Mouse (Mus musculus): ENCODE measurements around the gene Ccdc59.
A peak's percentile ranks its signal among the peaks of the same experiment; 100 is the strongest.

The Ccdc59 gene

GRCm38 (mm10) chr10:105840928-105841888 lies at the start of gene Ccdc59, which contains the start of gene Mettl25:
TSS of gene Ccdc59 (plus strand) at chr10:105841067.
TSS of gene Mettl25 (minus strand) at chr10:105841380.
- DNase-seq (ENCODE audit: low read depth) = peak; percentile 97

GRCm38 (mm10) chr10:105793776-105794552 lies 46.9 kb upstream of the Ccdc59 start:
- no peak for DNase-seq (ENCODE audit: low read depth)

DNA sequence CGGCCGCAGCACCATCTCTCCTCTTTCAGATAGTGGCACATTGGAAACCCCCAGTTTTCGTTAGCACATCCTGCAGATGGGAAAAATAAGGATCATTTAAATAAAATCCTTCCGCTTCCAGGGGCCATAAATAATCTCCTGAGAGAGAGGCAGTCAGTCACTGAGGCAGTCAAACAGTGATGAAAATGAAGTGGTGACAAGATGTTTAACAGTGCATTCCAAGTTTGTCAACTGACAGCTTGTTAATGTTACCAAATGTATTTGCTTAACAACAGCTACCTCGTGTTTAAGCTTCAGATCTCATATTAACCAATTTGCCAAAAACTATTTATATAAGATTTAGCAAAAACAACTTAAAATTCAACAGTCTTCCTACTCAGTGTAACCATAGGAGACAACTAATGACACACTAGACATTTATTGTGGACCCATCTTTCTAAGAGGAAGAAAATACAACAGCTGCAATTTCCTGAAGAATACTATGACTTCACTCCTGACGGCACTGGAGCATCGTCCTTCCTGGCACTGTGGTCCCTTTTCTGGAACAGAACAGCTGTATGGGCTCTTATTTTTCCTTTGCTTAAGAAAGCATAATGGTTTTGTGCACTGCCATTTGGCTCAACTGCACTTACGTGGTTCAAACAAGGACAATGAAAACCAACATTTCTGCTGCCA lies 43.5 kb upstream of the Ccdc59 start:
- no peak for DNase-seq (ENCODE audit: low read depth)

DNA sequence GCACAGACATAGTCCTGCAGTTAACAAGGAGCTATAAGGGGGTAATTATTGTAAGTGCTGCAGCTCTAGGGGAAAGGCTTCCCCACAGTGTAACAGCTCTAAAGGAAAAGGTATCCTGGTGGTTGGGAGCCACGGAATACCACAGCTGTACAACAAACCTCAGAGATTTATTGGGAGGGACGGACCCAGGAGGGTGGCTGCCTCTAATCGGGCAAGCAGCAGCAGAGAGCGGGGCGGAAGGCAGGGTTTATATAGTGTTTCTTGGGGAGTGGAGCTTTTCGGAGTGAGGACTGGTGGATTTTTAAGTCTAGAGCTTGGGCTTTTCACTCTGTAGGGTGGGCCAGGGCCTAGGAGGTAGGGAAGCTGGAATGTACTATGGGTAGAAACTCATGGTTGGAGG lies 39.7 kb upstream of the Ccdc59 start:
- no peak for DNase-seq (ENCODE audit: low read depth)

DNA sequence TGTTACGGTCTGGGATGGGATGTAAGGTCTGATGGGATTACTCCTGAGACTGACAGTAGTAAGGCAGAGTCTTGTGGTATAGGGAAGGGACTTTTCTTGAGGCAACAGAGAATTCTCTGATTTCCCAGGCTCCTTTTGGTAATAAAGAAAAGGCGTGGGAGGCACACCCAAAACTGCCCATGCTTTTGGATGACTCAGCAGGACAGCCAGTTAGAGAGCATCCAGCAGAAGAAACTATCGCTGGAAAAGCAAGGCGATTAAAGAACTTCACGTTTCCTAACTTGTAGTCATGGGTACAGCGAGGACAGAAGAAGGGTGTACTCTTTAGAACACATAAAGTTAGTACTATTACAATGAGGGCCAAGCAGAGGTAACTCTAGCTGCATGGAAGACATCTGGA lies 38.7 kb upstream of the Ccdc59 start:
- no peak for DNase-seq (ENCODE audit: low read depth)

GRCm38 (mm10) chr10:105803461-105803860 lies 37.4 kb upstream of the Ccdc59 start:
- DNase-seq (ENCODE audit: low read depth) = no peak

- DNase-seq (ENCODE audit: low read depth) = no peak
Measured at GRCm38 (mm10) chr10:105806259-105807010, 34.4 kb upstream of the Ccdc59 start.

GRCm38 (mm10) chr10:105834627-105835228 lies 6.1 kb upstream of the Ccdc59 start:
- DNase-seq (ENCODE audit: low read depth) = peak; percentile 66

DNA sequence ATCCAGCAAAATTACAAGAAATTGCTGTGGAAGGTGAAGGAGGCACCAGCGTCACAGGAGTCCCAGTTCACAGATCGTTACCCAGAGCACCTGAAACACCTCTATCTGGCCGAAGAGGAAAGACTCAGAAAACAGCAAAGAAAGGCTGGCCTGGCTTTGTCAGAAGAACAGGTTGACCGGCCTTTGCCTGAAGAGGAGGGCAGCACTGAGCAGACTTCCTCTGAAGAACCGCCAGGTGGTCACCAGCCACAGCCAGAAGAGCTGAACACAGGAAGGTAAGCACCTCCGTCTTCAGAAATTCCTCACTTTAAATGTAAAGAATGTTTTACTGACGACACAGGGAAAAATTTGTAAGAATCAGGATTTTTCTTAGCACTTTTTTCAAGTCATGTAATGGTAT lies 1.7 kb downstream of the Ccdc59 start:
- DNase-seq (ENCODE audit: low read depth) = peak; percentile 6

DNA sequence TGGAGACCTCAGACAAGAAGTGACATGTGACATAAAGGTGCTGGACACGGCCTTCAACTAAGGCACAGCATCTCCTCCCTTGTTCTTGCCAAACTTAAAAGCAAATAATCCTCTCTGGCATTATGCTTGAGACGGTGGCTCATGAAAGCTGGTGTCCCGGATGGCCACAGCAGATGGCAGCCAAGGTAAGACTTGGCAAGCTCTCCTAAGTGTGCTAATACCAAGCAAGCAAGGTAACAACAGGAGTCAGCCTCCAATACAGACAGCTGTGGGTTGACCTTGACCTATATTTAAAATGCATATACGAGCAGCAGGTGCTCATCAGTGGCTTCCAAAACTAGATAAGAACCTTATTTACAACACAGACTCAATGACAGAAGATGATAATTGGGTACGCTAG lies 9.4 kb downstream of the Ccdc59 start:
- no peak for DNase-seq (ENCODE audit: low read depth)

- no peak for DNase-seq (ENCODE audit: low read depth)
Measured at GRCm38 (mm10) chr10:105851136-105851535, 10.3 kb downstream of the Ccdc59 start.

GRCm38 (mm10) chr10:105867312-105867711 lies 26.4 kb downstream of the Ccdc59 start:
- no peak for DNase-seq (ENCODE audit: low read depth)

All from induced T-regulatory cell, adult 2 months (primary cell).